Mouse (Mus musculus): ENCODE measurements at regions not wholly inside any gene's neighbourhood (a gene's known extent, or its start where the extent isn't known, plus 50 kb on each side); places are given as distances from the start of the nearest gene placed in this dataset.

- Histone ChIP-seq H3K27ac (replicated peaks) (no peak overlapping the region), H3K4me3 (no peak overlapping the region), H3K27me3 (ENCODE audit: low read depth, poor library complexity, severe bottlenecking) (no peaks in the 10 kb centered on the region), H3K9me3 (replicated peaks) (no peaks in the 10 kb centered on the region), H3K36me3 (no peaks in the 10 kb centered on the region), H3K4me1 (peaks cover 19% of the 10 kb centered on the region)
- 78% methylated on average over 17 of the region's 17 CpGs for WGBS
- no peak for DNase-seq (ENCODE audit: low spot score)
These were observed 414.6 kb upstream of the Hnrnpa3 start for GRCm38 (mm10) chr2:75244311-75245033.

DNA sequence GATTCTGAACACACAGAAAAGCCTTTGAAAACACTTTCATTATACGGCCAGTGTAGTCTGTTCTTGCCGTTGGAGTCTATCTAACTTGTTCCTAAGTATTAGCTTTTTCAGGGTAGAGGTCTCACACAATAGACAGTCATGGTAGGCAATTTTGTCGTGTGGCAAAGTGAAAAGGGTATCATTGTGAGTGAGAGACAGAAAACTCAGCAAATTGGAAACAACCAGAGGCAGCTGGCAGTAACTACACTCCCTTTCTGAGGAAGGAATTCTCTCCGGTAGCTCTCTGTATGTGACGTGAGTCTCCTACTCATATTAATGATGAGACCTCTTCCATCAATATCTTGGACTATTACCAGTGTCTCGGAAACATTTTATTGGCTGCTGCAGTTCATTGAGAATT lies 413.8 kb upstream of the Hnrnpa3 start:
- DNase-seq (ENCODE audit: low spot score) = no peak
- no peaks in the 10 kb centered on the region for H3K27me3 ChIP-seq (ENCODE audit: low read depth, poor library complexity, severe bottlenecking)
- no peaks in the 10 kb centered on the region for H3K9me3 ChIP-seq (replicated peaks)
- 86% methylated on average over 6 of the region's 6 CpGs for WGBS
- H3K36me3 ChIP-seq = no peaks in the 10 kb centered on the region
- no peak overlapping the region for H3K27ac ChIP-seq (replicated peaks)
- peaks cover 19% of the 10 kb centered on the region for H3K4me1 ChIP-seq
- H3K4me3 ChIP-seq = no peak overlapping the region

DNA sequence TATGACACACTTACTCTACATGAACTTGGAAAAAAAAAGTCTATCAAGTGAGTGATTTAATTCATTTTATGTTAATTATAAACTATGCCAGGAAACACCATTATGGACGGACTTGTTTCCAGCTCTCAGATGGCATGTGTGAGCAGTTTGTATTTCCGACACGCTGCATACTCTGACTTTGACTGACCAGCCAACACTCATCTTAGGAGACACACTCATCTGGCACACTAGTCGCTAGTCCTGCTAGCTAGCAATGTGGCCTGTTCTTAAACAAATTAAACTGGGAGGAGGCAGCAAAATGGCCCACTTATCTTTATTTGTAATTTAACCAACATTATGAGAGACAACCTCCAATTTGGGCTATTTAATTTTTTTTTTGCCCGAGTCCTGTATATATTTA lies 413.4 kb upstream of the Hnrnpa3 start:
- DNase-seq (ENCODE audit: low spot score) = no peak
- no peaks in the 10 kb centered on the region for H3K9me3 ChIP-seq (replicated peaks)
- no peaks in the 10 kb centered on the region for H3K36me3 ChIP-seq
- no peaks in the 10 kb centered on the region for H3K27me3 ChIP-seq (ENCODE audit: low read depth, poor library complexity, severe bottlenecking)
- peaks cover 19% of the 10 kb centered on the region for H3K4me1 ChIP-seq
- H3K4me3 ChIP-seq = no peak overlapping the region
- H3K27ac ChIP-seq (replicated peaks) = no peak overlapping the region
- WGBS = 88% methylated on average over 5 of the region's 5 CpGs

GRCm38 (mm10) chr2:75246082-75246743 lies 412.8 kb upstream of the Hnrnpa3 start:
- H3K27me3 ChIP-seq (ENCODE audit: low read depth, poor library complexity, severe bottlenecking) = no peaks in the 10 kb centered on the region
- 47% methylated on average over 12 of the region's 12 CpGs for WGBS
- H3K9me3 ChIP-seq (replicated peaks) = no peaks in the 10 kb centered on the region
- H3K4me3 ChIP-seq = no peak overlapping the region
- DNase-seq (ENCODE audit: low spot score) = no peak
- H3K27ac ChIP-seq (replicated peaks) = no peak overlapping the region
- H3K36me3 ChIP-seq = no peaks in the 10 kb centered on the region
- peaks cover 16% of the 10 kb centered on the region for H3K4me1 ChIP-seq

- no peak for DNase-seq (ENCODE audit: low spot score)
- 60% methylated on average over 5 of the region's 5 CpGs for WGBS
These were observed 410.8 kb upstream of the Hnrnpa3 start for GRCm38 (mm10) chr2:75248251-75248650.

GRCm38 (mm10) chr2:75250507-75250906 lies 408.6 kb upstream of the Hnrnpa3 start:
- H3K27me3 ChIP-seq (ENCODE audit: low read depth, poor library complexity, severe bottlenecking) = no peaks in the 10 kb centered on the region
- H3K9me3 ChIP-seq (replicated peaks) = no peaks in the 10 kb centered on the region
- DNase-seq (ENCODE audit: low spot score) = no peak
- H3K4me3 ChIP-seq = no peak overlapping the region
- peaks cover 5% of the 10 kb centered on the region for H3K4me1 ChIP-seq
- H3K27ac ChIP-seq (replicated peaks) = no peak overlapping the region
- no peaks in the 10 kb centered on the region for H3K36me3 ChIP-seq
- WGBS = 87% methylated on average over 1 of the region's 1 CpGs

More at GRCm38 (mm10) chr2:75248251-75248650, 410.8 kb upstream of the Hnrnpa3 start:
- H3K9me3 ChIP-seq (replicated peaks) = no peaks in the 10 kb centered on the region
- peaks cover 16% of the 10 kb centered on the region for H3K4me1 ChIP-seq
- H3K36me3 ChIP-seq = no peaks in the 10 kb centered on the region
- no peak overlapping the region for H3K27ac ChIP-seq (replicated peaks)
- no peaks in the 10 kb centered on the region for H3K27me3 ChIP-seq (ENCODE audit: low read depth, poor library complexity, severe bottlenecking)
- no peak overlapping the region for H3K4me3 ChIP-seq

DNA sequence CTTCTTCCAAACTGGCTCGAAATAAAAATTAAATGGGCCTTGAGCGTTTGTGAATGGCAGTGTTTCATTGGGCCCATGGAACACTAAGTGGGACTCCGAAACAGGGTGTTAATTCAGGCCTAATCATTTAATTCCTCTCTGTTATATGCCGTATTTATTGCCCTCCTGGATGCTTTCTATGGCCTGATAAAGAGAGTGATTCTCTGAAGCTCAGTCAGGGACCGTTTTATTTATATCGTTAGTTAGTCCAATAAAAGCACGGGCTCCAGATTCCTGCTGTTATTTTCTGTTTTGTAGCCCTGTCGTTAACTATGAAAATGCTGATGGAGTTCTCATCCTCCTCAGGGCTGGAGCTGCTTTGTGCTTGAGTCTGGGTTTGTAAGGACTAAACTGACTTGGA lies 406.2 kb upstream of the Hnrnpa3 start:
- H3K9me3 ChIP-seq (replicated peaks) = no peaks in the 10 kb centered on the region
- 89% methylated on average over 8 of the region's 8 CpGs for WGBS

GRCm38 (mm10) chr2:75265218-75265617 lies 393.8 kb upstream of the Hnrnpa3 start:
- Histone ChIP-seq H3K4me1 (peaks cover 14% of the 10 kb centered on the region), H3K9me3 (replicated peaks) (no peaks in the 10 kb centered on the region), H3K27me3 (ENCODE audit: low read depth, poor library complexity, severe bottlenecking) (no peaks in the 10 kb centered on the region), H3K4me3 (no peak overlapping the region), H3K36me3 (no peaks in the 10 kb centered on the region), H3K27ac (replicated peaks) (no peak overlapping the region)
- no peak for DNase-seq (ENCODE audit: low spot score)
- 78% methylated on average over 7 of the region's 7 CpGs for WGBS

More for the DNA sequence above, 406.2 kb upstream of the Hnrnpa3 start:
- no peaks in the 10 kb centered on the region for H3K4me1 ChIP-seq
- no peak overlapping the region for H3K27ac ChIP-seq (replicated peaks)
- no peaks in the 10 kb centered on the region for H3K36me3 ChIP-seq
- no peaks in the 10 kb centered on the region for H3K27me3 ChIP-seq (ENCODE audit: low read depth, poor library complexity, severe bottlenecking)
- DNase-seq (ENCODE audit: low spot score) = no peak
- no peak overlapping the region for H3K4me3 ChIP-seq

DNA sequence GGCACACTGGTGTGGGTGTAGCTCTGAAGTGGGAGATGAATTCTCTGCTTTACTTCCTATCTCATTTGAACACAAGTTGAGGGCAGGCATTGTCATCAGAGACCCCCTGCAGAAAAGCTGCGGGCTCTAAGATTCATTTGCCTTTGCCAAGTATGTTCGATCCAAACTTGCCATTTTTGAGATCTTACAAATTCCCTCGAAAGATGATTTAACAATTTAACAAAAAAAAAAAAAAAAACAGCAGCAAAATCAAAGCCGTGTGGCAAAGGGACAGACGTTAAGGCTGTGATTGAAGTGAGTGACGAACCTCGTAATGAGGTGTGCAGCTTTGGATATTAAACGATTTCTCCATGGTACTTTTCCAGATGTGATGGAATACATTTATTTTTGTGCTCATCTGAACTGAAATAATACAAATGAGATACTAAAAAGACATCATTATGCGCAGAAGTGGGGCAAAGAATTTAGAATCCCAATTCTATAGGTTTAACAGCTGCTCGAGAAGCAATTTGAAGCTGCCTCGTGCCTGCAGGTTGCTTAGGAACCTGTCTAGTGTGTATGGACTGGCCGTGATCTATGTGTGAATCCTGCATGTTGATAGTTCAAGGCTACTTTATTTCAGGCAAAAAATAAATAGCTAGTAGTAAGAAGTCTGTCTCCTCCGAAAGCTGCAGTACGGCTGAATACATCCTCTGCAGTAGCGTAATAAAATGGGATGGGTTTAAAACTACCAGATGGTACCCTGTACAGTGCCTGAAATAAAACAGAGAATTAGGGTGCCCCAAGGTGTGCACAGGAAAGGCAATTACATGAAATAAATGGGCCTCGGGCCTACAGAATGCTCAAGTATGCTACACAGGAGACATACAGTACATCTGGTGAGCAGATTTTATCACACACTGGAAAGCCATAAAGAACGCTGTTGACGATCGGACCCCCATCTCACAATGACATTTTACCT lies 393.0 kb upstream of the Hnrnpa3 start:
- H3K4me1 ChIP-seq = peaks cover 14% of the 10 kb centered on the region
- DNase-seq (ENCODE audit: low spot score) = no peak
- no peaks in the 10 kb centered on the region for H3K36me3 ChIP-seq
- 83% methylated on average over 19 of the region's 19 CpGs for WGBS
- no peak overlapping the region for H3K27ac ChIP-seq (replicated peaks)
- no peak overlapping the region for H3K4me3 ChIP-seq
- no peaks in the 10 kb centered on the region for H3K9me3 ChIP-seq (replicated peaks)
- no peaks in the 10 kb centered on the region for H3K27me3 ChIP-seq (ENCODE audit: low read depth, poor library complexity, severe bottlenecking)

- H3K4me1 ChIP-seq = peaks cover 14% of the 10 kb centered on the region
- H3K9me3 ChIP-seq (replicated peaks) = no peaks in the 10 kb centered on the region
- no peak overlapping the region for H3K4me3 ChIP-seq
- H3K27ac ChIP-seq (replicated peaks) = no peak overlapping the region
- no peaks in the 10 kb centered on the region for H3K36me3 ChIP-seq
- 80% methylated on average over 3 of the region's 3 CpGs for WGBS
- H3K27me3 ChIP-seq (ENCODE audit: low read depth, poor library complexity, severe bottlenecking) = no peaks in the 10 kb centered on the region
- DNase-seq (ENCODE audit: low spot score) = no peak
These were observed 391.1 kb upstream of the Hnrnpa3 start for GRCm38 (mm10) chr2:75267949-75268348.

GRCm38 (mm10) chr2:75269446-75269845 lies 389.6 kb upstream of the Hnrnpa3 start:
- 61% methylated on average over 8 of the region's 8 CpGs for WGBS
- Histone ChIP-seq H3K4me1 (peaks cover 14% of the 10 kb centered on the region), H3K4me3 (no peak overlapping the region), H3K27ac (replicated peaks) (no peak overlapping the region), H3K27me3 (ENCODE audit: low read depth, poor library complexity, severe bottlenecking) (no peaks in the 10 kb centered on the region), H3K9me3 (replicated peaks) (no peaks in the 10 kb centered on the region), H3K36me3 (no peaks in the 10 kb centered on the region)
- DNase-seq (ENCODE audit: low spot score) = peak; percentile 43

DNA sequence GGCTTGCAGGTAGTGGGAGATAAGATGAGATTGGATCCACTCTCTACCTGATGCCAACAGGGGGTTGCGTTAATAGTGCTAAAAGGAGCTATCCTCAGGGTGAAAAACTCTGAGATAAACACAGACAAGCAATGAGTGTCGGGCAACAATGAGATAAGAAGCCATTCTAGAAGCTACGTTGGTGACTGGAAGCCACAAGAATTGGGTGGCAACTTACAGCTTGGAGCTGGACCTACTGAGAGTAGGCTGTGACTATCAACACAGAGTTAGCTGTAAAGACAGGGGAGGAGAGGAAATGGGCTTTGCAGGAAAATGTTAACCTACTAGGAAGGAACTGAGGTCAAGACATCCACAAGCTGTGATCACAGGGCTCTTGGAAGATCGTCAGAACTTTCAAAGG lies 388.9 kb upstream of the Hnrnpa3 start:
- peaks cover 14% of the 10 kb centered on the region for H3K4me1 ChIP-seq
- H3K4me3 ChIP-seq = no peak overlapping the region
- no peaks in the 10 kb centered on the region for H3K9me3 ChIP-seq (replicated peaks)
- H3K36me3 ChIP-seq = no peaks in the 10 kb centered on the region
- no peaks in the 10 kb centered on the region for H3K27me3 ChIP-seq (ENCODE audit: low read depth, poor library complexity, severe bottlenecking)
- no peak overlapping the region for H3K27ac ChIP-seq (replicated peaks)
- no peak for DNase-seq (ENCODE audit: low spot score)
- WGBS = 84% methylated on average over 4 of the region's 4 CpGs
